ENCODE assay signal across 21 mouse cellular contexts in the genomic region with DNA sequence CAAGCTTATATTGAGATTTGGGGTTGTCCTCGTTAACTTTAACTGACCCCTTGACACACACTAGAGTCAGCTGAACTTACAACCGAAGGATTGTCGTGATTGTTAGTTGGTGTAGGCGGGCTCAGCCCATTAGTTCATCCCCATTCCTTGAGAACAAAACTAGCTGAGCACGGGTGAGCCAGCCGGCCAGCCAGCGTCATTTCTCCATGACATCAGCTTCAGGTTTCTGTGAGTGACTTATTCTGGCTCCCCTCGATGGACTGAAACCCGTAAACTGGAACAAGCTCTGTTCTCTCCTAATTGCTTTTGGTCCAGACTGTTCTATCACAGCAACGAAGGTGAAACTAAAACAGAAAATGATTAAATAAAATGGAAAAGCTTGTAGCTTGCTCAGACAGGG. TPM values are rescaled to one million over a fixed set of nuclear protein-coding genes. Genes with fewer than 3 reads are reported as not detected.
"Had no signal": no experiment of that assay in that cellular context is flagged by ENCODE, and none has a peak within 500 bp of the region (broad histone marks: within the 10 kb centered on the region; RNA-seq: fewer than 3 reads in every experiment).

No protein-coding gene starts in this region.

- H3K9me3 ChIP-seq: neural tube, embryonic 12.5 days; neural tube, embryonic 13.5 days; neural tube, embryonic 15.5 days; stomach, embryonic 15.5 days had no signal

- H3K27me3 ChIP-seq: neural tube, embryonic 12.5 days; neural tube, embryonic 13.5 days; neural tube, embryonic 15.5 days; stomach, embryonic 15.5 days had no signal

- H3K27ac ChIP-seq: neural tube, embryonic 12.5 days; neural tube, embryonic 13.5 days; neural tube, embryonic 15.5 days; stomach, embryonic 15.5 days; stomach, postnatal 0 days had no signal

- DNase-seq: retina, postnatal 1 day; right cerebral cortex, adult 18-20 months; right cerebral cortex, postnatal 14 days; right cerebral cortex, postnatal 25 days; right cerebral cortex, postnatal 4 days; spleen, adult 18-20 months; thymus, adult 18-20 months; thymus, adult 2 months; thymus, postnatal 14 days; thymus, postnatal 25 days; thymus, postnatal 36 days; thymus, postnatal 4 days had no signal

- H3K4me1 ChIP-seq: neural tube, embryonic 12.5 days had no signal

- H3K9ac ChIP-seq: neural tube, embryonic 12.5 days; neural tube, embryonic 13.5 days; neural tube, embryonic 15.5 days; stomach, embryonic 15.5 days had no signal

- H3K4me2 ChIP-seq: neural tube, embryonic 12.5 days; neural tube, embryonic 13.5 days; neural tube, embryonic 15.5 days; stomach, embryonic 15.5 days had no signal

- H3K4me3 ChIP-seq: neural tube, embryonic 12.5 days; neural tube, embryonic 13.5 days; neural tube, embryonic 15.5 days; stomach, embryonic 15.5 days had no signal

- H3K36me3 ChIP-seq: neural tube, embryonic 12.5 days; neural tube, embryonic 13.5 days; neural tube, embryonic 15.5 days; stomach, embryonic 15.5 days had no signal

RNA-seq across cellular contexts. Expression of a gene that starts 45.4 kb away (rescaled TPM):
- total RNA-seq: neutrophil, adult 5-6 weeks had no signal
- polyA plus RNA-seq: small intestine, adult 2 months; spleen, adult 2 months; urinary bladder, adult 2 months had no signal
